Mouse (Mus musculus) retina, postnatal 7 days (tissue): Measurements from ENCODE around the gene Bach1.

ENCODE experiments used
- DNase-seq: peaks from one replicate; pipeline ENCODE4 v3.0.0-alpha.2; 2012; ENCODE audit warnings: low read depth, low spot score

Bach1 gene

GRCm38 (mm10) chr16:87711961-87712360 lies 13.2 kb downstream of the Bach1 start:
- no peak for DNase-seq

DNA sequence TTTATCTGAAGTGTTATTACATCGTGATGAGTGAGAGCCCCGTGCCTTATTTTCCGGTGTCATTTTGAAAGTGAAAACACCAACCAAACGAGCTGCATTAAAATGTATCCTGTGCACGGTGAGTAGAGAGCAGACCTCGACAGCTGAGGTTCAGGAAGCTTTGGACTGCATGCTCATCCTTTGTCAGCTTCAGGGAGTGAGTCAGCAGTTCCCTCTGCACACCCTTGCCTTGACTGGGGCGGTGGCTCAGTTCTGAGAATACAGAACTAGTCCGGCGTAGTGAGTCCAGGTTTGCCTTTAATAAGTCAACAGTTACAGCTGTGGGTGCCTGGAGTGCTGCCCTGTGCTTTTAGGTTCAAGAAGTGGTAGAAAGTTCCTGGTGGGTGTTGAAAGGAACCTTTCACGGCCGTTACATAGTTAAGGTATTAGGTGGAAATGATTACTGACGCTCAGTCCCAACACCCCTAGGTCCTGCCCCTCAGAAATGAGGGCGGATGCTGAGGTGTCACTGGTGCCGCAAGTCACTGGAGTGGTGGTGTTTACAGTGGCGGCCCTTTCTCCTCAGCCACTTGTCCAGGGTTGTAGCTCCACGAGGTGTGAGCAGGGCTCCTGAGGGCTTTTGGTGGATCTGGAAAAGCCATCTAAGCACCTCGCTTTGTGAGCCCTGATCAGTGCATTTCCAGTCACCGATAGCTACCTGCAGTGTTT lies 14.4 kb downstream of the Bach1 start:
- DNase-seq: no peak

- DNase-seq: no peak
These were observed 15.8 kb downstream of the Bach1 start for GRCm38 (mm10) chr16:87714550-87714949.

DNA sequence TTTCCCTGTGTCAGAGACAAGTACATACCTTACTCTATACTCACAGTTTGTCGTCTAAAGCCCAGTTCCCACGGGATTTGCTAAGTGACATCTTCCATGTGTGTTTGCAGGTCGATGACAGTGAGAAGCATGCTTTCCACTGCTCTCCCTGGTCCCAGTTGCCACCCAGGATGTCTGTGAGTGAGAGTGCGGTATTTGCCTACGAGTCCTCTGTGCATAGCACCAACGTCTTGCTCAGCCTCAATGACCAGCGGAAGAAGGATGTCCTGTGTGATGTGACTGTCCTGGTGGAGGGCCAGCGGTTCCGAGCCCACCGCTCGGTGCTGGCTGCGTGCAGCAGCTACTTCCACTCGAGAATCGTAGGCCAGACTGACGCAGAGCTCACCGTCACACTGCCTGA lies 16.5 kb downstream of the Bach1 start:
- DNase-seq: no peak

GRCm38 (mm10) chr16:87716269-87716668 lies 17.5 kb downstream of the Bach1 start:
- DNase-seq: no peak

- DNase-seq: no peak
These were observed 18.4 kb downstream of the Bach1 start for GRCm38 (mm10) chr16:87717046-87717660.

- no peak for DNase-seq
These were observed 20.3 kb downstream of the Bach1 start for GRCm38 (mm10) chr16:87719071-87719470.

- DNase-seq: no peak
These were observed 21.0 kb downstream of the Bach1 start for GRCm38 (mm10) chr16:87719688-87720283.

GRCm38 (mm10) chr16:87720851-87721409 lies 22.2 kb downstream of the Bach1 start:
- DNase-seq: no peak

DNA sequence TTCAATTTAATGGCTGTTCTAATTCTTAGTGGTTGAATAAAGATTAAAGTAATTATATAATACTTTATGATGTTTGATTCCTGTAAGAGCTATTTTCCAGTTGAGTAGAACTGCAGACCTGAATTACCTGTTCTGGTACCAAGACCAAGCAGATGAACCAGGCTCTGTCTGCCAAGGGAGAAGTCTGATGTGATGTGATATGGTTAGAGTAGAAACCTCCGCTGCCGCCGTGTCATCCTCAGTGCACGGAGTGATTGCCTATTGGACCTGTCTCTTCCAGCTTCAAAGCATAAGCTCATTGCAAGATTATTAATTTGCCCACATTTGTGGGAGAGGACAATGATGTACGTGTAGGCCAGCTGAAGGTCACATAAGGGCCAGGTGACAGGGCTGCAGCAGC lies 24.1 kb downstream of the Bach1 start:
- DNase-seq: no peak

DNA sequence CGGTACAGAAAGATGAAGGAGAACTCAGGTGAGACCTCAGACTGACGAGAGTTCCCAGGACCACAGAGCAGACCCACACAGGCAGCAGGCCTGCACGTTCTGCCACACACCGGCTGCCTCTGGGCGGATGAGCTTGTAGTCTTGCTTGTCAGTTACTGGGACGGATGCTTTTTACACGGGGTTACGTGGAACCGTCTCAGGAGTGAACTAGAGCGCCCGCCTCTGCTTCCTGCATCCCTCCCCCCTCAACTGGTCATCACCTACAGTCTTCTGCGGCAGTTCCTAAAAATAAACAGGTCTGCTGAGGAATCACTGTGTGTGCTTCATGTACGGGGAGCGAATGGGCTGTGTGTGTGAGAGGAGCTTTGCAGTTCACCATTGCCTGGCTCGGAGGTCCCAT lies 24.7 kb downstream of the Bach1 start:
- DNase-seq: no peak

GRCm38 (mm10) chr16:87724826-87725225 lies 26.1 kb downstream of the Bach1 start:
- no peak for DNase-seq

- no peak for DNase-seq
These were observed 26.5 kb downstream of the Bach1 start for GRCm38 (mm10) chr16:87725241-87725640.

DNA sequence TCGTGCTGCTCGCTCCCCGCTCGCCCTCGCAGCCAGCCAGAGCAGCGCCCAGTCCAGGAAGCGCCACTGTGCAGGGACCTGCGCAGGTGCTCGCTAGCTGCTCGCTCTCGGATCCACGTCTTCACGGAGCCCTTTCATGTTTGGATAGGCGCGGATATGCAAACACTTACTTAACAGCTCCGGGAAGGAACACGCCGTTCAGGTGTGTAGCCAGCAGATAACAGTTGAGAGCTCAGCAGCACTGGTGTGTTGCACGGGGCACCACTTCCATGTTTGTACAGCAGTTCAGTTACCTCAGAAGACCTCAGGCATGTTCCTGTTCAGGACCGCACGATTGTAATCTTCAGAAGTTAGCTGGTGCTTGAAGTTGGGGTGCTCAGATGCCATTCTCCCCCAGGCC lies 27.2 kb downstream of the Bach1 start:
- no peak for DNase-seq

DNA sequence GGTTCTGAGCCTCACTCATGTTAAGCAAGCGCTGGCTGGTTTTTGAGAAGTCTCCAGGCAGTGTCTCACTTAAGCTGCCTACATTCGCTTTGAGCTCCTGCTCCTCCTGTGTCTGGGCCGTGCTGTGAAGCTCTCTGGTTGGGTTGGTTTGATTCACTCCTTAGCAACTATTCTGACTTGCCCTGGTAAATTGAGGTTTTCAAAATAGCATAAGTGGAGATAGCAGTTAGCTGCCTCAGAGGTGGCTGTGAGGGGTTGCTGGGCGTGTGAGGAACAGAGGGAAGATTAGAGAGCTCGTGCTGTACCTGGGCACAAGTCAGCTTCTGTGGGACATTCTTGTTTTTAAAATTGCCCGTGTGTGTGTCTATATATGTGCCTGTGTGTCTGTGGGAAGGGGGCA lies 27.6 kb downstream of the Bach1 start:
- DNase-seq: no peak

DNA sequence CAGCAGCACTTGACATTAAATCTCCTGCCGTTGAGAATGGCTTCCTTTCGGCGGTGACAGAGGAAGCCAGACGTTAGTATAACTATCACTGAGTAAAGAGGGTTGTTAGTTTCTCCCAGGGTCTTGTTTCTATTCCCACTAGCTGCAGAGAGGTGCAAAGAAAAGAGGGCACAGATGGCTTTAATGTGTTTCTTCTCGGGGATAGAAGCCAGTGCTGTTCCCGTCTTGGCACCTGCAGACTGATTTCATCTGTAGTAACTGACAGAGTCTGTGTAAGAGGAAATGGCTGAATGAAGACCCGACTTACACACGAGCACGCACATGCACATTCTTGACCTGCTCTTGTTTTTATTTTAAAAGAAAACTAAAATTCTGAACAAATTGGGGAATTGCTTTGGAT lies 28.5 kb downstream of the Bach1 start:
- no peak for DNase-seq

- DNase-seq: no peak
These were observed 29.2 kb downstream of the Bach1 start for GRCm38 (mm10) chr16:87727918-87728317.

DNA sequence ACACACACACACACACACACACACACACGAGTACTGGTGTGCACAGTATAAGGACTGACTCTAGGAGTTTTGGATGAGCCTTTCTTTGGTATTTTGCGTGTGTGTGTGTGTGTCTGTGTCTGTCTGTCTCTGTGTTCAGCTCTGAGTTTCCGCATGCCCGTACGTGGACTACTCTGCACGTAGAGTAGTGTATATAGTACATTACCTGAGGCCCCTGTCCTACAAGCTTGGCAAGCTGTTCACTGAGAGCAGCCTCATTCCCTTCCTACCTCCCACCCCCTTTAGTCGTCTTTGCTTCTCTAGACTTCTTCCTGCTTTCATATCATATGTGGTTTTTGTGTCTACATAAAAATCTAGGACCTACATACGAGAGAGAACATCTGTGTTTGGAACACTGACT lies 30.0 kb downstream of the Bach1 start:
- no peak for DNase-seq

DNA sequence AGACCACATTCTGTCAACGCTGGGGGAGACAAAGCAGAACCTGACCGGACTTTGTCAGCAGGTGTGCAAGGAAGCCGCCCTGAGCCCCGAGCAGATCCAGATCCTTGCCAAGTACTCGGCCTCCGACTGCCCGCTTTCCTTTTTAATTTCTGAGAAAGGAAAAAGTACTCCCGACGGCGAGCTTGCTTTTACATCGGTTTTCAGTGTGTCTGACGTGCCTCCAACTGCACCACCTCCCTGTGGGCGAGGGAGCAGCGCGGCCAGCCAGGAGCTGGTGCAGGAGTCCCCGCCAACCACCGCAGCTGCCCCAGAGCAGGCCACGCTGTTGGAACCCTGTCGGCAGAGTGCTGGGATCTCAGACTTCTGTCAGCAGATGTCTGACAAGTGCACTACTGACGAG lies 30.7 kb downstream of the Bach1 start:
- DNase-seq: no peak

DNA sequence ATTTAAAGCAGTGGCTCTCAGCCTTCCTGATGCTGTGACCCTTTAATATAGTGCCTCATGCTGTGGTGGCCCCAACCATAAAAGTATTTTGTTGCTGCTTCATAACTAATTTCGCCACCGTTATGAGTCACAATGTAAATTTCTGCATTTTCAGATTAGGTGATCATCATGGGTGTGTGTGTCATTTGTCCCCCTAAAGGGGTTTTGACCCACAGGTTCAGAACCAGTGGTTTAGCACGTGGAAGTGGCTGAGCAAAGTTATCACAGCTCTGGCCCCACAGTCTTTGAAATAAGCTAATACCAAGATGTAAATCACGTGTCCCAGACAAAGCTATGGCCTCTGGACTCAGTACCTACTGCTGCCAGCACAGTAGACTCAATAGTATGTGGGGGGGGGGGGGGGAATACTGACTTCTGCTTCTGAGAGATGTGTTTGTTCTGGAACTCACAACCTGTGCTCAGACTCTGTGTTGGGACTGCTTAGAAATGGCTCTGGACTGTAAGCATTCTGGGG lies 36.2 kb downstream of the Bach1 start:
- no peak for DNase-seq

DNA sequence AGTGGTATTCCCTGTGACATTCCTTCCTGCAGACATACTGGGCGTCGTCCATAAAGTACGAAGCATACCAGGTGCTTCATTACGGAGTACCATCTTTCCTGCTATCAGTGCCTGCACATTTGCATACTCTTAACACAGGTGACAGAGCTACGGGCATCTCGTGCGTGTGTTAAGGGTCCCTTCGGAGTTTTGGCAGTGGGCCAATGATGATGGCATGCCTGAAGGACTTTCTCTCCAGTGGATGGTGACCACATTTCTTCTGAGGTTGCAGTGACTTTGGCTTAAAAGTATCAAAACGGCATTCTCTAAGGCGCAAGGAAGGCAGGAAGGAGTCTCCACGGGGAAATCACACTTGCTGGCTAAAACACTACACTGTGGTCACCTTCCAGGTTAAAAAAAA lies 37.4 kb downstream of the Bach1 start:
- no peak for DNase-seq

DNA sequence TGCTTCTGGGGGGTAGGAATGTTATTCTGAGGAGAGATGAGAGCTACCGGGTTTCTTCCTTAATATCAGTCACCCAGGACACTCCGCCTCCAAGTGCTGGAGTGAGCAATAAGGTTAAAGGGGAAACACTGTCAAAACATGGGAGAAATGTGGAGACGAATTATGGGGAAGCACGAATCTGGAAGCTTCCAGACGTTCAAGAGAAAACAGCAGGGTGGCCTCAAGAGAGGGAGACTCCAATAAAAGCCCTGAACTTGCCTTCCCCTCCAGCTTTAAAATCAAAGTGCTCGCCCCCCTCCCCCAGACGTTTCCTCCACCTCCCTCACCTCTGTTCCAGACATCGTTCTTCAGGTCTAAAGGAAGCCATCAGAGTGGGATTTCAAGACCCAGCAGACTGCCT lies 38.6 kb downstream of the Bach1 start:
- DNase-seq: no peak
